Mouse (Mus musculus): ENCODE results near the gene Kif11.

Kif11 gene

GRCm38 (mm10) chr19:37378816-37379215 lies 2.6 kb downstream of the Kif11 start:
- DNase-seq, result no peak

GRCm38 (mm10) chr19:37386126-37386525 lies 9.9 kb downstream of the Kif11 start:
- no peak for DNase-seq

- no peak for DNase-seq
Observed at GRCm38 (mm10) chr19:37391869-37392268, 15.7 kb downstream of the Kif11 start.

- no peak for DNase-seq
Observed at GRCm38 (mm10) chr19:37396279-37396678, 20.1 kb downstream of the Kif11 start.

GRCm38 (mm10) chr19:37400936-37401335 lies 24.7 kb downstream of the Kif11 start:
- DNase-seq, result no peak

GRCm38 (mm10) chr19:37418294-37418693 lies 42.1 kb downstream of the Kif11 start:
- peak; percentile 30 to 45 for DNase-seq

GRCm38 (mm10) chr19:37419613-37420012 lies 43.4 kb downstream of the Kif11 start:
- DNase-seq, result peak; percentile 56 to 71

- DNase-seq, result no peak
Observed at GRCm38 (mm10) chr19:37428589-37428988, 52.4 kb downstream of the Kif11 start.

GRCm38 (mm10) chr19:37431139-37431756 lies 55.0 kb downstream of the Kif11 start:
- DNase-seq, result no peak

- peak in 1 of 2 experiments; percentile 9 for DNase-seq
Observed at GRCm38 (mm10) chr19:37432868-37433570, 56.8 kb downstream of the Kif11 start.

- peak in 1 of 2 experiments; percentile 59 for DNase-seq
Observed at GRCm38 (mm10) chr19:37433895-37434262, 57.7 kb downstream of the Kif11 start.

- DNase-seq, result peak; percentile 88 to 92
Observed at GRCm38 (mm10) chr19:37434263-37434951, 58.2 kb downstream of the Kif11 start, which contains the start of gene Hhex. Hhex (plus strand) TSS chr19:37434810.

GRCm38 (mm10) chr19:37435041-37435852 lies 59.0 kb downstream of the Kif11 start:
- peak; percentile 54 to 73 for DNase-seq

- peak; percentile 31 to 55 for DNase-seq
Observed at GRCm38 (mm10) chr19:37435853-37436174, 59.6 kb downstream of the Kif11 start.

GRCm38 (mm10) chr19:37436514-37437288 lies 60.5 kb downstream of the Kif11 start:
- peak; percentile 41 to 63 for DNase-seq

GRCm38 (mm10) chr19:37437289-37437606 lies 61.0 kb downstream of the Kif11 start:
- DNase-seq, result no peak

GRCm38 (mm10) chr19:37440181-37440580 lies 64.0 kb downstream of the Kif11 start:
- DNase-seq, result no peak

GRCm38 (mm10) chr19:37440708-37441475 lies 64.7 kb downstream of the Kif11 start:
- DNase-seq, result no peak

GRCm38 (mm10) chr19:37442524-37443286 lies 66.5 kb downstream of the Kif11 start:
- no peak for DNase-seq

- DNase-seq, result peak; percentile 12 to 18
Observed at GRCm38 (mm10) chr19:37443631-37444140, 67.5 kb downstream of the Kif11 start.

GRCm38 (mm10) chr19:37448212-37448611 lies 72.0 kb downstream of the Kif11 start:
- DNase-seq, result no peak
